Mouse (Mus musculus): ENCODE data around the gene Olfr773. TPM values are rescaled to one million over a fixed set of nuclear protein-coding genes. Genes with fewer than 3 reads are reported as not detected.
"Not testable (repeated sequence)": the region's sequence is repeated elsewhere in the genome, so short reads cannot be mapped to it uniquely, and the experiment has no call there.

Olfr773 gene
- not detected in 2 replicates for polyA plus RNA-seq (2014; fragmentation: Nextera tagmentation; extraction: Ambion mirVana)

DNA sequence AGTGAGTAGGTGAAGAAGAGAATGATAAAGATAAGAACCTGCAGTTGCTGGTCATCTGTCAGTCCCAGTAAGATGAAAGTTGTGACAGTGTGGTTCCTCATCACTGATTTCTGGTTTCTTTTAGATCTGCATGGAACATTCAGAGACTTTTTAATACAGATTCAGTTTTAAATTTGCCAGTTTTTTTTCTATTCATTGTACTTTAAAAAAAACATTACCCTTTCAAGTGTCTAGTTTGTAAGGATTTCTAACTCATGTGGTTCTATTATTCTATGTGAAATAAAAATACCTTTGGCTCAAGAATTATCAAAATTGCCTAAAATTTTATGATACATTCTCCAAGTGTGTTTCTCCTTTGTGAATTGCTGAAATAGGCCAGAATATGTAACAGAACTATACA, at the start of gene Olfr773:
TSS of gene Olfr773 (minus strand) at position 101 of the 400 bp plus-strand sequence.
- not testable (repeated sequence) for H3K4me3 ChIP-seq (ENCODE audit: low read depth, low read length); H3K9ac ChIP-seq (ENCODE audit: low read depth, low read length); ATAC-seq (ENCODE audit: low FRiP score); H3K27ac ChIP-seq (ENCODE audit: low read depth, low read length); H3K9me3 ChIP-seq (ENCODE audit: control insufficient read depth, low read length); DNase-seq (ENCODE audit: low spot score); H3K4me1 ChIP-seq (replicated peaks; ENCODE audit: control insufficient read depth, insufficient read depth, low read length); H3K36me3 ChIP-seq (ENCODE audit: control insufficient read depth, insufficient read depth, low read length); H3K4me2 ChIP-seq (replicated peaks; ENCODE audit: low read depth, low read length); H3K27me3 ChIP-seq (ENCODE audit: control insufficient read depth, insufficient read depth, low read length)

DNA sequence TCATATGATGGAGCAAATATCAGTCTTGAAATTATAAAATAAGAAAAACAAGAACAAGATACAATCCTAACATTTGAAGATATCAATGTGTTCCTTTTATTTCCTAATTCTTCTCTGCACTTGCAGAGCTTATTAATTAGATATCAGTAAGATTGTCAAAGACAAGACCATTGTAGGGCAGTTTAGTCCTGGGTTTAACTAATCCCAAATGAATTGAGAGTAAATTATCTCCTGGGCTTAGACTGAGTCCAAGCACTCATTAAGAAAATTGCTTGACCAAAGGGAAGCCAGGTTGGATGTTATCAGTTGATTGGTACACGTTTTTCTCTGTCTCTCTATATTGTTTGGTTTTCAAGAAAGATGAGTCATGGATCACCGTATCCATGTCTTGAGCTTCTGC, 48.7 kb upstream of the Olfr773 start, which contains the start of gene Olfr774:
TSS of gene Olfr774 (plus strand) at position 301 of the 400 bp plus-strand sequence.
- Histone ChIP-seq H3K4me3 (ENCODE audit: low read depth, low read length) (no peak within 1 kb of the TSS), H3K9me3 (ENCODE audit: control insufficient read depth, low read length) (no peaks in the 10 kb centered on the region), H3K4me2 (replicated peaks; ENCODE audit: low read depth, low read length) (no peak within 1 kb of the TSS), H3K36me3 (ENCODE audit: control insufficient read depth, insufficient read depth, low read length) (no peaks in the 10 kb centered on the region), H3K27me3 (ENCODE audit: control insufficient read depth, insufficient read depth, low read length) (no peaks in the 10 kb centered on the region), H3K4me1 (replicated peaks; ENCODE audit: control insufficient read depth, insufficient read depth, low read length) (no peaks in the 10 kb centered on the region), H3K27ac (ENCODE audit: low read depth, low read length) (no peak within 1 kb of the TSS), H3K9ac (ENCODE audit: low read depth, low read length) (no peak within 1 kb of the TSS)
- 72% methylated on average over 2 of the region's 2 CpGs for WGBS
- no peak for ATAC-seq (ENCODE audit: low FRiP score)
- no peak for DNase-seq (ENCODE audit: low spot score)

GRCm38 (mm10) chr10:129230737-129231136, 43.5 kb upstream of the Olfr773 start:
- H3K4me1 ChIP-seq (replicated peaks; ENCODE audit: control insufficient read depth, insufficient read depth, low read length): no peaks in the 10 kb centered on the region
- no peaks in the 10 kb centered on the region for H3K9me3 ChIP-seq (ENCODE audit: control insufficient read depth, low read length)
- no peak overlapping the region for H3K9ac ChIP-seq (ENCODE audit: low read depth, low read length)
- DNase-seq (ENCODE audit: low spot score) (no peak), ATAC-seq (ENCODE audit: low FRiP score) (no peak)
- no peaks in the 10 kb centered on the region for H3K36me3 ChIP-seq (ENCODE audit: control insufficient read depth, insufficient read depth, low read length)
- H3K27me3 ChIP-seq (ENCODE audit: control insufficient read depth, insufficient read depth, low read length): no peaks in the 10 kb centered on the region
- H3K4me2 ChIP-seq (replicated peaks; ENCODE audit: low read depth, low read length): no peak overlapping the region
- no peak overlapping the region for H3K27ac ChIP-seq (ENCODE audit: low read depth, low read length)
- 73% methylated on average over 1 of the region's 1 CpGs for WGBS
- no peak overlapping the region for H3K4me3 ChIP-seq (ENCODE audit: low read depth, low read length)

DNA sequence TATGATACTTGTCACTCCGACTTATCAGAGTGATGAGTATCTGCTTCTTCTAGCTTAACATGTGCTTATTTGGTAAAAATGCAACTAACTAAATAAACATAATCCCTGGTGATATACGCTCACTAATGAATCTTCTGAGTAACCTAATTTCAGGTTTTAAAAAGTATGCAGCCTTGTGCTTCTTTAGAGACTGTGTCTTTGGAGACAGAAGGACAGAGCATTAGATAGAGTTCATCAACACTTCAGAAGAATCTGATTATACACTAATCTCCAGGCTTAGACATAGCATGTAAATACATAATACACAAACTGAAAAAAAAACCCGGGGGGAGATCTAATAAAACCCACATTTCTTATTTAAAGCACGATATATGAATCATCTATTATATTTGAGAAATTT, 9.4 kb downstream of the Olfr773 start, which contains the start of gene Olfr772:
TSS of gene Olfr772 (minus strand) at position 101 of the 400 bp plus-strand sequence.
- not testable (repeated sequence) for H3K36me3 ChIP-seq (ENCODE audit: control insufficient read depth, insufficient read depth, low read length); DNase-seq (ENCODE audit: low spot score); H3K4me2 ChIP-seq (replicated peaks; ENCODE audit: low read depth, low read length); H3K4me3 ChIP-seq (ENCODE audit: low read depth, low read length); H3K27me3 ChIP-seq (ENCODE audit: control insufficient read depth, insufficient read depth, low read length); H3K4me1 ChIP-seq (replicated peaks; ENCODE audit: control insufficient read depth, insufficient read depth, low read length); H3K9me3 ChIP-seq (ENCODE audit: control insufficient read depth, low read length); H3K9ac ChIP-seq (ENCODE audit: low read depth, low read length); H3K27ac ChIP-seq (ENCODE audit: low read depth, low read length); ATAC-seq (ENCODE audit: low FRiP score)
- WGBS: 89% methylated on average over 3 of the region's 4 CpGs

DNA sequence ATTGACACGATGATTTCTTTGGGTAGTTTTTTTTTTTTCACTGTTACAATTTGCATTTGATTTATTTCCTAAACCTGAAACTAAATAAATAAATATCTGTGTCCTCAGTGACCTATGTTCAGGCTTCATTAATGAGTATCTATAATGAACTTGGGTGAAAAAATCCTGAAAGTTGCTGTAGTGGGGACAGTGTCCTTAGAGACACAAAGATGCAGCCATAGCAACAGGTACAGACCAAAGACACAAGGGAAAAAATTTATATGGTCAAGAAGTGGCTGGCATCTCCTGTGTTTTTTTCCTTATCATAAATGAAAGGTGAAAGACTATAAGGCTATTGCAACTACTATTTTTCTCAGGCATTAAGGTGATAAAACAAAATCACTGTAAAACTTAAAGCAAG, 22.6 kb downstream of the Olfr773 start, which contains the start of gene Olfr771:
TSS of gene Olfr771 (minus strand) at position 101 of the 400 bp plus-strand sequence.
- Histone ChIP-seq H3K27me3 (ENCODE audit: control insufficient read depth, insufficient read depth, low read length) (no peaks in the 10 kb centered on the region), H3K9me3 (ENCODE audit: control insufficient read depth, low read length) (no peaks in the 10 kb centered on the region), H3K9ac (ENCODE audit: low read depth, low read length) (no peak within 1 kb of the TSS), H3K36me3 (ENCODE audit: control insufficient read depth, insufficient read depth, low read length) (no peaks in the 10 kb centered on the region), H3K4me2 (replicated peaks; ENCODE audit: low read depth, low read length) (no peak within 1 kb of the TSS), H3K4me3 (ENCODE audit: low read depth, low read length) (no peak within 1 kb of the TSS), H3K27ac (ENCODE audit: low read depth, low read length) (no peak within 1 kb of the TSS), H3K4me1 (replicated peaks; ENCODE audit: control insufficient read depth, insufficient read depth, low read length) (no peaks in the 10 kb centered on the region)
- no peak for DNase-seq (ENCODE audit: low spot score)
- WGBS: 86% methylated on average over 1 of the region's 1 CpGs
- ATAC-seq (ENCODE audit: low FRiP score): no peak

DNA sequence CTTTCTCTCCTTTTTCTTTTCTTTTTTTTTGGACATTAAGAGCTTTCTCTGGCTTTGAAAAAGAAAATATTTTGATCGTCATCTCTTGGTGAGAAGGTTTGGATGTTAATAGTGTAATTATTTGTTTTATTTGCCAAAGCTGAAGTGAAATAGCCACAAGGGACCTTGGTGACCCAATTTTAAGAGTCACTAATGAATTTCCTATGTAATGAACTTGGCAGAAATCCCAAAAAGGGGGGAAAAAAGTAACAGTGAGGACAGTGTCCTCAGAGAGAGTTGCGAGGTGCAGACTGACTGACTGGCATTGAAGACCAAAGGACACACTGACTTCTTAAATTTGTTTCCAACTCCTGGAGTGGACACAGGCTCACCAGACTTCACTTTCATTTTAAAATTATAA, 48.3 kb downstream of the Olfr773 start, which contains the start of gene Olfr770:
TSS of gene Olfr770 (minus strand) at position 101 of the 400 bp plus-strand sequence.
- Histone ChIP-seq H3K4me1 (replicated peaks; ENCODE audit: control insufficient read depth, insufficient read depth, low read length) (no peaks in the 10 kb centered on the region), H3K36me3 (ENCODE audit: control insufficient read depth, insufficient read depth, low read length) (no peaks in the 10 kb centered on the region), H3K27me3 (ENCODE audit: control insufficient read depth, insufficient read depth, low read length) (no peaks in the 10 kb centered on the region), H3K4me3 (ENCODE audit: low read depth, low read length) (no peak within 1 kb of the TSS), H3K9ac (ENCODE audit: low read depth, low read length) (no peak within 1 kb of the TSS), H3K9me3 (ENCODE audit: control insufficient read depth, low read length) (no peaks in the 10 kb centered on the region), H3K27ac (ENCODE audit: low read depth, low read length) (no peak within 1 kb of the TSS), H3K4me2 (replicated peaks; ENCODE audit: low read depth, low read length) (no peak within 1 kb of the TSS)
- ATAC-seq (ENCODE audit: low FRiP score) (no peak), DNase-seq (ENCODE audit: low spot score) (no peak)
- WGBS: 98% methylated on average over 2 of the region's 2 CpGs

Other genes with a start within 250 kb of the Olfr773 start
- gene Mettl7b, start 226.4 kb downstream of the Olfr773 start, polyA plus RNA-seq (2014; fragmentation: Nextera tagmentation; extraction: Ambion mirVana): not detected in 2 replicates
- not detected in 2 replicates for gene Olfr9, start 198.0 kb downstream of the Olfr773 start, polyA plus RNA-seq (2014; fragmentation: Nextera tagmentation; extraction: Ambion mirVana)
- not detected in 2 replicates for gene Olfr763, start 176.6 kb downstream of the Olfr773 start, polyA plus RNA-seq (2014; fragmentation: Nextera tagmentation; extraction: Ambion mirVana)
- gene Olfr764-ps1, start 147.5 kb downstream of the Olfr773 start, polyA plus RNA-seq (2014; fragmentation: Nextera tagmentation; extraction: Ambion mirVana): not detected in 2 replicates
- gene Olfr765, start 137.4 kb downstream of the Olfr773 start, polyA plus RNA-seq (2014; fragmentation: Nextera tagmentation; extraction: Ambion mirVana): not detected in 2 replicates
- gene Olfr766-ps1, start 118.4 kb downstream of the Olfr773 start, polyA plus RNA-seq (2014; fragmentation: Nextera tagmentation; extraction: Ambion mirVana): not detected in 2 replicates
- gene Olfr767, start 104.5 kb downstream of the Olfr773 start, polyA plus RNA-seq (2014; fragmentation: Nextera tagmentation; extraction: Ambion mirVana): not detected in 2 replicates
- not detected in 2 replicates for gene Olfr768, start 88.0 kb downstream of the Olfr773 start, polyA plus RNA-seq (2014; fragmentation: Nextera tagmentation; extraction: Ambion mirVana)
- gene Olfr769, start 69.6 kb downstream of the Olfr773 start, polyA plus RNA-seq (2014; fragmentation: Nextera tagmentation; extraction: Ambion mirVana): not detected in 2 replicates
- gene Olfr770, start 48.4 kb downstream of the Olfr773 start, polyA plus RNA-seq (2014; fragmentation: Nextera tagmentation; extraction: Ambion mirVana): not detected in 2 replicates
- gene Olfr771, start 22.7 kb downstream of the Olfr773 start, polyA plus RNA-seq (2014; fragmentation: Nextera tagmentation; extraction: Ambion mirVana): not detected in 2 replicates
- gene Olfr772, start 9.5 kb downstream of the Olfr773 start, polyA plus RNA-seq (2014; fragmentation: Nextera tagmentation; extraction: Ambion mirVana): not detected in 2 replicates
- gene Olfr774, start 48.8 kb upstream of the Olfr773 start, polyA plus RNA-seq (2014; fragmentation: Nextera tagmentation; extraction: Ambion mirVana): not detected in 2 replicates
- not detected in 2 replicates for gene Olfr775, start 61.0 kb upstream of the Olfr773 start, polyA plus RNA-seq (2014; fragmentation: Nextera tagmentation; extraction: Ambion mirVana)
- not detected in 2 replicates for gene Olfr776, start 71.7 kb upstream of the Olfr773 start, polyA plus RNA-seq (2014; fragmentation: Nextera tagmentation; extraction: Ambion mirVana)
- gene Olfr777, start 84.1 kb upstream of the Olfr773 start, polyA plus RNA-seq (2014; fragmentation: Nextera tagmentation; extraction: Ambion mirVana): not detected in 2 replicates
- gene Olfr780, start 130.7 kb upstream of the Olfr773 start, polyA plus RNA-seq (2014; fragmentation: Nextera tagmentation; extraction: Ambion mirVana): not detected in 2 replicates
- gene Olfr781, start 141.4 kb upstream of the Olfr773 start, polyA plus RNA-seq (2014; fragmentation: Nextera tagmentation; extraction: Ambion mirVana): not detected in 2 replicates
- not detected in 2 replicates for gene Olfr782, start 161.4 kb upstream of the Olfr773 start, polyA plus RNA-seq (2014; fragmentation: Nextera tagmentation; extraction: Ambion mirVana)
- 0.04 TPM in 1 of 2 replicates, not detected in the other for gene Olfr784, start 196.7 kb upstream of the Olfr773 start, polyA plus RNA-seq (2014; fragmentation: Nextera tagmentation; extraction: Ambion mirVana)
- not detected in 2 replicates for gene Olfr785, start 218.0 kb upstream of the Olfr773 start, polyA plus RNA-seq (2014; fragmentation: Nextera tagmentation; extraction: Ambion mirVana)
- not detected in 2 replicates for gene Olfr786, start 239.9 kb upstream of the Olfr773 start, polyA plus RNA-seq (2014; fragmentation: Nextera tagmentation; extraction: Ambion mirVana)